Mouse (Mus musculus) left cerebral cortex, postnatal 25 days (tissue): Measurements from ENCODE around the gene Ncapd3. TPM values are rescaled to one million over a fixed set of nuclear protein-coding genes. Genes with fewer than 3 reads are reported as not detected.

Experiments used
- DNase-seq, 2 experiments: peaks; one replicate each; pipeline ENCODE4 v3.0.0; 2022; ENCODE audit warnings: low spot score in 2 of 2, mixed read lengths in 1 of 2
- intact Hi-C: fragments of 180-260 bp; cut with DNase I; formaldehyde crosslinking; loops from one replicate; pipeline ENCODE4 v1.15.1; 2025
- total RNA-seq, 2 experiments: library from RNA; stranded (reverse); gene quantifications; 2 replicates each; pipeline ENCODE4 v1.2.3; 2021

Gene Ncapd3
- 10 to 100 TPM; 15.5 to 17.8 TPM for total RNA-seq

- peak; percentile 97 to 99 for DNase-seq
- intact Hi-C loops: no loop called here
These were observed at the start of gene Ncapd3, which contains the start of gene Vps26b for GRCm38 (mm10) chr9:27029828-27030762. Gene Ncapd3 (plus strand): TSS chr9:27030175. Gene Vps26b (minus strand): TSS chr9:27030065.

GRCm38 (mm10) chr9:26985090-26985613 lies 44.8 kb upstream of the Ncapd3 start:
- no peak for DNase-seq
- intact Hi-C loops: no loop called here

- DNase-seq: no peak
- intact Hi-C loops: no loop called here
These were observed 44.2 kb upstream of the Ncapd3 start for GRCm38 (mm10) chr9:26985668-26986277.

DNA sequence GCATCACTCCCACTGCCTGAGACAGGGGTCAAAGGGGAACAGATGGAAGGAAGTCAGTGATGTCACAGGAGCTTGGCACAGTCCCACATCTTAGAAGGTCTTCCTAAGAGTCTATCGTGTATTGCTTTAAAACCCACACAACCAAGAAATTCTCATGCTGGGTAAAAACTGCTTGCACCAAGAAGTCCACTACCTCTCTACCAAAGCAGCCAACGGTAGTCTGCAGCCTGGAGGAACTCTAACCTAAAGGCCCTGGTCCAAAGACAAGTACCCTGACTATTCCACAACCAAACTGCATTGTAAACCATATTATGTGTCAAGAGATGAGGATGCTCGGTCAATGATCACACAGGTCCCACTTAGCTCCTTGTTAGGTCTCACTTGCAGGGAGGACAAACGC lies 39.8 kb upstream of the Ncapd3 start:
- DNase-seq: no peak
- intact Hi-C loops: no loop called here

GRCm38 (mm10) chr9:26993118-26993517 lies 36.9 kb upstream of the Ncapd3 start:
- DNase-seq: no peak
- intact Hi-C loops: no loop called here

- no peak for DNase-seq
- intact Hi-C loops: no loop called here
These were observed 36.1 kb upstream of the Ncapd3 start for GRCm38 (mm10) chr9:26993900-26994299.

- no peak for DNase-seq
- intact Hi-C loops: no loop called here
These were observed 32.9 kb upstream of the Ncapd3 start for GRCm38 (mm10) chr9:26997062-26997461.

- intact Hi-C loops: no loop called here
- no peak for DNase-seq
These were observed 32.5 kb upstream of the Ncapd3 start for GRCm38 (mm10) chr9:26997501-26997900.

DNA sequence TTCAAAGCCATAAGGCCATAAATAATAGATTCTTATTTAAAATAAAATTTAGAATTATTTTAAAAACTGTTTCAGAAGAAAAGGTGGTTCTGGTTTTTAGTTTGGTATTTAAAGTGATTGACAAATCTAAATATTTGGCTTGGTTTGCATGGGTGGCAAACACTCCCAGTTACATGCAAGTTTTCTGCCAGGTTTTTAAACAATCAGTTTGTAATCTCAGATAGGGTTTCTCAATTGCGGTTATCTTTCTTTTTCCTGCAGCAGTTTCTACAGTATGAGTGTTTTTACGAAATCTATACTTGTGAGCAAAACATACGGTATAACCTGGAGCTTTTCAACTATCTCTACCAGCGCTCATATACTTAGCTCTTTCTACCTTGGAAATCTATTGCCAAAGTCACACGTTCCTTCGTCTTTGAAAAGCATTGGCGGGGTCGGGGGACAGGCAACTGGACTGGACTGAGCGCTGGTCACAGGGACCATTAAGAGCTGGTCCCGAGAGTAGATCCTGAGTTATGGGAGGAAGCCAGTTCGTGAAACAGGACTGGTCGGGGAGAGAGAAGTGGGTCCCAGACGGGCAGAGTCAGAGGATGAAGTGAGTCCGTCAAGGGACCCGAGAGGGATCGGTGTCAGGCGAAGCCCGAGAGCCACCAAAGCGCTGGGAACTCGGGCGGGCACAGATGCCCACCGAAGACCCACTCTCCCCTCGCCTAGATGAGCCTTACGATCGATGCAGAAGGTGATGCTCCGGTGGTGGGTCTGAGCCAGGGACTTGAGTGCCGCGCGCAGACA lies 31.1 kb upstream of the Ncapd3 start:
- intact Hi-C loops: no loop called here
- DNase-seq: no peak

GRCm38 (mm10) chr9:26999461-27000395 lies 30.2 kb upstream of the Ncapd3 start, which contains the start of the genes Acad8 and Thyn1:
Gene Acad8 (minus strand): TSS chr9:26999566.
Gene Thyn1 (plus strand): TSS chr9:26999710.
- peak; percentile 95 to 99 for DNase-seq
- intact Hi-C loops: no loop called here

GRCm38 (mm10) chr9:27005231-27005630 lies 24.7 kb upstream of the Ncapd3 start:
- no peak for DNase-seq
- intact Hi-C loops: no loop called here

- peak in 1 of 2 experiments; percentile 46 for DNase-seq
- intact Hi-C loops: no loop called here
These were observed 24.0 kb upstream of the Ncapd3 start for GRCm38 (mm10) chr9:27005933-27006332.

GRCm38 (mm10) chr9:27006866-27007265 lies 23.1 kb upstream of the Ncapd3 start:
- intact Hi-C loops: no loop called here
- DNase-seq: no peak

DNA sequence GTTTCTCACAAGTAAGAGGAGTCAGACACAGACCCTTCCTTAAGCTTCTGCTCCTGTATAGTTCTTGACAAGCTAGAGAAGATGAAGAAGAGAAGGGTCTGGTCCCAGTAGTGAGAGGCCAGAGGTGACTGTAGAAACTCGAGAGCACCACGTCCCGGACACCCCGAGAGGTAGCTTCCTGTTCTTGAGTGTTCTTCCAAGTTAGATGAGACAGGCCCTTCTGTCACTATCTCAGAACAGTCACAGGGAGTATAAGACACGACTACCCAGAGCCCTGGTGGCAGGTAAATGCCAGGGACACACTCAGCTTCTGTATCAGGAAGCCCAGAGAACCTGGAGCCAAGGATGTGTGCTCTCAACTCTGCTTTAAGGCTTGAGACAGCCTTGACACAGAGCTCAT lies 20.7 kb upstream of the Ncapd3 start:
- intact Hi-C loops: no loop called here
- no peak for DNase-seq

DNA sequence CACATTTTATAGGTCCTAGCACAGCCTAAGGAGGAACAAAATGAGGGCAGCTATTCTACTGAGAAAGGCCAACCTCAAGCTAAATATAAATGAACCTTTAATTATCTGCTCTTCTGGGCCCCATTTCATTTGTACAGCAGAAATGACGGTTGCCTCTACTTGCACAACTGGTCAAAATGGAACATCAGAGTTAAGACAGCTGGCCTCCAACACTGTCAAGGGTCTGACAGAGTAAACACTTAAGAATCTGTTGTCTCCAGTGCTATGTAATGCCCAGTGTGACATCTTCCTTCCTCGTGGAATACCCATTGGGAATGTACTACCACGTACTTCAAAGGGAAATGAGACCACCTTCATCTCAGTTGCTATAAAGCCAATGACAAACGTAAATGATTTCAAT lies 18.4 kb upstream of the Ncapd3 start:
- intact Hi-C loops: no loop called here
- no peak for DNase-seq

GRCm38 (mm10) chr9:27018961-27019360 lies 11.0 kb upstream of the Ncapd3 start:
- intact Hi-C loops: no loop called here
- DNase-seq: no peak

- intact Hi-C loops: no loop called here
- DNase-seq: no peak
These were observed 6.3 kb upstream of the Ncapd3 start for GRCm38 (mm10) chr9:27023681-27024080.

DNA sequence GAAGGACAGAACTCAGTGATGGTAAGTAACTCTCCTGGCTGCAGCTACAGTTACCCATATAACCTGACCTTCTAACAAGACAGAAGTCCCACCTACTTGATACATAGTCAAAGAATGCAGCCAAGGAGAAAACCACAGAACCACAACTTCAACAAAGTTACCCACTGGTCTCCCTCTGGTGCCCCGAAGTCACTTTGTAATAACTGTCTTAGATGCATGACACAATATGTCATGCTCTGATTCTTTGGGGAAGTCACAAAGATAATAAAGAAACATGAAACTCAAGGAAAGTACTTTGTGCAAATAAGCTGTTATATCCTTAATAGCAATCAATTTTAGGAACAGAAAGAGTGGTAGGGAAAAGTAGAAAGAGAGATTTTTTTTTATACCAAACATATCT lies 3.3 kb upstream of the Ncapd3 start:
- no peak for DNase-seq
- intact Hi-C loops: no loop called here
